Mouse (Mus musculus) testis, adult 2 months (tissue): Measurements from ENCODE around the gene Cpsf7.

ENCODE experiments used
- CTCF ChIP-seq: fragments of 200-500 bp; IDR thresholded peaks from 2 replicates; pipeline ENCODE4 v1.5.1; 2012; ENCODE audit warnings: low read depth, mild to moderate bottlenecking, inconsistent platforms, low read length, moderate library complexity; ENCODE audit not compliant: control insufficient read depth, insufficient read depth, insufficient replicate concordance
- POLR2A ChIP-seq: fragments of 200-500 bp; IDR thresholded peaks from 2 replicates; pipeline ENCODE4 v1.6.1; 2012; ENCODE audit warnings: low read depth, mild to moderate bottlenecking, inconsistent platforms, low read length, moderate library complexity; ENCODE audit not compliant: control insufficient read depth

DNA sequence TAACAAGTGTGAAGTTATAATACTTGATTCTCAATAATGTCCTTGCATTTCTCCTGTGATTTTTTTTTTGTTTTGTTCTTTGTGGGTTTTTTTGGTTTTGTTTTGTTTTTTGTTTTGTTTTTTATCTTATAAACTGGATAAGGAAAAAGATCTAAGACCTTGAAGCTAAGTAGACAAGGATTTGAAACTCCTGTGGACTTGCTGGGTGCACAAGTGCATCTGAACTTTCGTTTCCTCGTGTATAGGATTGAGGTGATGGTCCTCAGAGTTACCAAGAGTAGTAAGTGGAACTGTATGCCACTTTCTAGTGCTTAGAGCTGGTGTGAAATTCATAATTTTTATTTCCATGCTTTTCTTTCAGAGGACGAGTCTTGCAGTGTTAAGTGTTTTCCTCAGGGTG is 55.0 kb downstream of the Cpsf7 start:
- TF ChIP-seq CTCF (no peak), POLR2A (no peak)
